Mouse (Mus musculus): ENCODE results near the gene Coro1b. TPM values are rescaled to one million over a fixed set of nuclear protein-coding genes. Genes with fewer than 3 reads are reported as not detected.

Gene Coro1b
- total and polyA plus RNA-seq, 3 experiments, result 179 to 265 (median 194) TPM

DNA sequence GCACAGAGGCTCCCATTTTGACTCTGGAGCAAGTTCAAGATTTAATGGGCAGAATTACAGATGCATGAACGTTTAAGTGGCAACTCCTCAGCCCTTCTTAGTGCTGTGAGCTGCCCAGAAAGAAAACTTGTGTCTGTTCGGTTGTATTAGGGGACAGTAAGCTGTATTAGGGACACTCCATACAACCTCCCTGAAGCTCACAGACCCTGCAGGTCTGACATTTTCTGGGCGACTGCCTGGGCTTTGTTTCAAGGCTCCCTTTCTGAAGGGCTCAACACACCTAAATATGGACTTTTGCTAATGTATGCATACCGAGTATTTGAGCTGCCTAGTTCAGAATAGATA is 15.1 kb downstream of the Coro1b start:
- Histone ChIP-seq H3K27ac (ENCODE audit: insufficient read depth, low read depth) (no peak overlapping the region), H3K9me3 (replicated peaks; ENCODE audit: low read length) (peaks cover 2% of the 10 kb centered on the region), H3K27me3 (replicated peaks) (no peaks in the 10 kb centered on the region), H3K79me2 (replicated peaks; ENCODE audit: control insufficient read depth, extremely low read depth, insufficient read depth, poor library complexity, severe bottlenecking) (peaks cover 10% of the 10 kb centered on the region), H3K4me3 (replicated peaks in 1 of 3; ENCODE audit: low read depth in 2 of 3, low read length in 2 of 3, poor library complexity in 1 of 3) (peak overlapping the region; percentile 56 to 71 (median 67)), H3K4me2 (ENCODE audit: insufficient read depth, low read depth, poor library complexity, severe bottlenecking) (peak overlapping the region; percentile 60), H3K9ac (ENCODE audit: insufficient read depth, low read depth) (peak overlapping the region; percentile 72), H3K4me1 (ENCODE audit: control insufficient read depth in 1 of 2, insufficient read depth in 2 of 2) (peaks cover 9 to 36% of the 10 kb centered on the region in 2 experiments), H3K36me3 (replicated peaks in 1 of 2; ENCODE audit: control insufficient read depth in 1 of 2, insufficient read depth in 1 of 2, low read length in 1 of 2) (peaks cover 27 to 51% of the 10 kb centered on the region in 2 experiments)
- DNase-seq (ENCODE audit: extremely low read depth), result no peak
- TF ChIP-seq ZMIZ1 (IDR thresholded peaks at IDR 0.05; ENCODE audit: low read depth, low read length), result 0 out of 2 replicates have a peak, but pooled peaks have one; percentile 12
- TF ChIP-seq BHLHE40 (IDR thresholded peaks at IDR 0.05; ENCODE audit: low read depth, low read length), result no peak
- no peak for TF ChIP-seq CHD2 (IDR thresholded peaks at IDR 0.05; ENCODE audit: low read length)
- 0 out of 2 replicates have a peak, but pooled peaks have one; percentile 9 for TF ChIP-seq NELFE (IDR thresholded peaks at IDR 0.05; ENCODE audit: low read depth, low read length)
- TF ChIP-seq ZC3H11A (IDR thresholded peaks at IDR 0.05; ENCODE audit: low read depth, low read length), result no peak
- dilution Hi-C loops (cut with MboI; ENCODE audit: extremely low pct_ligation_motif_present, extremely low pct_unique_long_range_greater_than_20kb, low sequenced_read_pairs), result no loop called here
- in situ Hi-C loops (cut with MboI; ENCODE audit: low pct_ligation_motif_present, low pct_unique_long_range_greater_than_20kb, low sequenced_read_pairs), result no loop called here

DNA sequence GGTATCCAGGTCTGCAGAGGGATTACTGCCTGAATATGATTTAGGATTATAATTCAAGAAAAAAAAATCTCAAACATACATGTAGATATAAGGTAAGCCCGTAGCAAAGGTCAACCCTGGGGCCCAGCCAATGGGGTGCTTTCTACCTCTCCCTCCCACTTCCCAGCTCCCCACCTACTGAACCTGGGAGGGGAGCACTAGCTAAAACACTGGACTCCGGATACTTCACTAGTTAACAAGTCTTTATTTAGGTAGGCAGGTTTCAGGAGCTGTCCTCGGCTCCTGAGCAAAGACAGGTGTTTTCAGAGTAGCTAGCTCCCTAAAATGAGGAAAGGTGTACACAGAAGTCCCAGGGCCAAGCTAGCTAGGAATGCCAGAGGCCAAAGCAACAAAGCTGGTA is 15.7 kb downstream of the Coro1b start:
- Histone ChIP-seq H3K27me3 (replicated peaks) (no peaks in the 10 kb centered on the region), H3K9me3 (replicated peaks; ENCODE audit: low read length) (peaks cover 2% of the 10 kb centered on the region), H3K27ac (ENCODE audit: insufficient read depth, low read depth) (no peak overlapping the region), H3K36me3 (replicated peaks in 1 of 2; ENCODE audit: control insufficient read depth in 1 of 2, insufficient read depth in 1 of 2, low read length in 1 of 2) (peaks cover 22 to 45% of the 10 kb centered on the region in 2 experiments), H3K4me1 (ENCODE audit: control insufficient read depth in 1 of 2, insufficient read depth in 2 of 2) (peaks cover 9 to 36% of the 10 kb centered on the region in 2 experiments), H3K4me2 (ENCODE audit: insufficient read depth, low read depth, poor library complexity, severe bottlenecking) (peak overlapping the region; percentile 60; the same call in 1 of the 2 replicates), H3K9ac (ENCODE audit: insufficient read depth, low read depth) (no peak overlapping the region; the same call in 1 of the 2 replicates), H3K4me3 (replicated peaks in 1 of 3; ENCODE audit: low read depth in 2 of 3, low read length in 2 of 3, poor library complexity in 1 of 3) (no peak overlapping the region), H3K79me2 (replicated peaks; ENCODE audit: control insufficient read depth, extremely low read depth, insufficient read depth, poor library complexity, severe bottlenecking) (peaks cover 10% of the 10 kb centered on the region)
- no peak for DNase-seq (ENCODE audit: extremely low read depth)
- dilution Hi-C loops (cut with MboI; ENCODE audit: extremely low pct_ligation_motif_present, extremely low pct_unique_long_range_greater_than_20kb, low sequenced_read_pairs) (no loop called here), in situ Hi-C loops (cut with MboI; ENCODE audit: low pct_ligation_motif_present, low pct_unique_long_range_greater_than_20kb, low sequenced_read_pairs) (no loop called here)
- TF ChIP-seq ZMIZ1 (IDR thresholded peaks at IDR 0.05; ENCODE audit: low read depth, low read length), result no peak
- TF ChIP-seq NRF1 (IDR thresholded peaks at IDR 0.05; ENCODE audit: low read depth, low read length), result no peak
- TF ChIP-seq SMC3 (IDR thresholded peaks at IDR 0.05; ENCODE audit: low read depth, low read length), result no peak
- no peak for TF ChIP-seq ZKSCAN1 (IDR thresholded peaks at IDR 0.05; ENCODE audit: borderline replicate concordance, low read depth, low read length)
- no peak for TF ChIP-seq IRF4 (IDR thresholded peaks at IDR 0.05; ENCODE audit: low read depth, low read length)
- no peak for TF ChIP-seq CHD1 (IDR thresholded peaks at IDR 0.05; ENCODE audit: low read depth, low read length)
- no peak for TF ChIP-seq JUN (IDR thresholded peaks at IDR 0.05; ENCODE audit: insufficient read depth, low read depth, low read length)
- TF ChIP-seq CHD2 (IDR thresholded peaks at IDR 0.05; ENCODE audit: low read length), result no peak
- no peak for TF ChIP-seq GABPA (IDR thresholded peaks at IDR 0.05; ENCODE audit: insufficient replicate concordance, low read depth, low read length)
- no peak for TF ChIP-seq USF1 (IDR thresholded peaks at IDR 0.05; ENCODE audit: low read depth, low read length)
- TF ChIP-seq ETS1 (conservative IDR thresholded peaks at IDR 0.05; ENCODE audit: low read depth, low read length), result no peak
- TF ChIP-seq NELFE (IDR thresholded peaks at IDR 0.05; ENCODE audit: low read depth, low read length), result no peak
- no peak for TF ChIP-seq RCOR1 (conservative IDR thresholded peaks at IDR 0.05; ENCODE audit: low read depth, low read length)
- no peak for TF ChIP-seq POLR2AphosphoS2 (IDR thresholded peaks at IDR 0.05; ENCODE audit: low read depth, low read length)
- no peak for TF ChIP-seq SIN3A (IDR thresholded peaks at IDR 0.05; ENCODE audit: low read length)
- no peak for TF ChIP-seq POLR2A (IDR thresholded peaks at IDR 0.05; ENCODE audit: low read depth, low read length)
- TF ChIP-seq MAZ (IDR thresholded peaks at IDR 0.05; ENCODE audit: low read depth, low read length), result no peak
- TF ChIP-seq MEF2A (IDR thresholded peaks at IDR 0.05; ENCODE audit: borderline replicate concordance, low read depth, low read length), result no peak
- TF ChIP-seq E2F4 (IDR thresholded peaks at IDR 0.05; ENCODE audit: insufficient replicate concordance, low read depth, low read length), result no peak
- no peak for TF ChIP-seq ELF1 (IDR thresholded peaks at IDR 0.05; ENCODE audit: low read depth, low read length)
